23 mouse cellular contexts compared by ENCODE assay signal in the genomic region with DNA sequence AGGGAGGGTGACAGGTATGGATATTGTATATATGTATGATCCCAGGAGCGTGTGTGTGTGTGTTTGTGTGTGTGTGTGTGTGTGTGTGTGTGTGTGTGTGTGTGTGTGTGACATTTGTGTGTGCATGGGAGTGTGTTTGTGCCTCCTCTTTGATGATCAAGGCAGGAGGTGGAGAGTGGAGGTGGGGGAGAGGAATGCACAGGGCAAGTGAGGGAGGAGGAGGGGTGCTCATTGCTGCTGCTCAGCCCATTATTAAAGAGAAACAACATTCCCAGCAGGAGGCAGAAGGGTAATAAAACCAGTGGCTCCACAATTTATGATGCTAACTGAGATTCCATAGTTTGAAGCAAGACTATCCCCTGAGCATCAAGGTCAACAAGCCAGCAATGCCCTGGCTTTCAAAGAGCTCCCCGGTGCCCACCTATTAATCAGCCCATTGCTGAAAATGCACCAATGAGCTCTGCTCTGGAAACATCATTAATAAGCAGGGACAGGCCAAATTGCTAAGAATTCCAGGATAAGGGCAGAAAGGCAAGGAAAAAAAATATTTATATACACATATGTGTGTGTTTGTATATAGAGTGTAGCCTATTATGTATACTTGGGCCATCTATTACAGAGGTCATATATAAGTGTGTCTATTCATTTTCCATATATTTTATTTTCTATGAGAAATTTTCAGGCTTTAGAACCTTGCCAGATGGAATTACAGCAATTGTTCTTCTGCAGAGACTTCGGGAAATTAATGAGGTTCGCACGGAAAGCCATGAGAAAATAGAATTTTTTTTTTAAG.
A peak's percentile ranks its signal among the peaks of the same experiment; 100 is the strongest.
DNase-seq lines count a peak whose midpoint lies in the region; ATAC-seq and TF ChIP-seq lines count a peak whose summit lies in the region.
"Had no signal": no experiment of that assay in that cellular context is flagged by ENCODE, and none has a peak within 500 bp of the region (broad histone marks: within the 10 kb centered on the region; RNA-seq: fewer than 3 reads in every experiment).

No protein-coding gene starts in this region.

- TF ChIP-seq POLR2A in brain, embryonic 14.5 days (IDR thresholded peaks at IDR 0.05; ENCODE audit: borderline replicate concordance, extremely low read depth, insufficient read depth, insufficient read length, poor library complexity, severe bottlenecking) = no peak
- no peak for TF ChIP-seq POLR2A in limb, embryonic 14.5 days (IDR thresholded peaks at IDR 0.05; ENCODE audit: borderline replicate concordance, extremely low read depth, insufficient read depth, insufficient read length)

- no peak overlapping the region for H3K9ac ChIP-seq in kidney, embryonic 15.5 days
- H3K9ac ChIP-seq in limb, embryonic 14.5 days (ENCODE audit: low read depth, low read length, severe bottlenecking) = no peak overlapping the region
- H3K9ac ChIP-seq: forebrain, embryonic 13.5 days; heart, embryonic 15.5 days; neural tube, embryonic 12.5 days had no signal

- no peaks in the 10 kb centered on the region for H3K27me3 ChIP-seq in kidney, embryonic 15.5 days
- H3K27me3 ChIP-seq in limb, embryonic 14.5 days (ENCODE audit: control insufficient read depth, insufficient read depth, low read length) = no peaks in the 10 kb centered on the region
- H3K27me3 ChIP-seq: forebrain, embryonic 13.5 days; heart, embryonic 15.5 days; neural tube, embryonic 12.5 days had no signal

- H3K36me3 ChIP-seq in kidney, embryonic 15.5 days = no peaks in the 10 kb centered on the region
- H3K36me3 ChIP-seq in limb, embryonic 14.5 days (ENCODE audit: control insufficient read depth, insufficient read depth, low read length) = no peaks in the 10 kb centered on the region
- H3K36me3 ChIP-seq: heart, embryonic 15.5 days; neural tube, embryonic 12.5 days had no signal

- peaks cover 11% of the 10 kb centered on the region for H3K4me1 ChIP-seq in kidney, embryonic 15.5 days
- peaks cover 11% of the 10 kb centered on the region for H3K4me1 ChIP-seq in limb, embryonic 14.5 days (ENCODE audit: control insufficient read depth, insufficient read depth, low read length)
- H3K4me1 ChIP-seq: heart, embryonic 15.5 days had no signal

- peak overlapping the region; percentile 37; the same call in 1 of the 2 replicates for H3K27ac ChIP-seq in kidney, embryonic 15.5 days
- no peak overlapping the region for H3K27ac ChIP-seq in limb, embryonic 14.5 days (replicated peaks; ENCODE audit: low read depth, low read length)
- H3K27ac ChIP-seq: forebrain, embryonic 13.5 days; heart, embryonic 15.5 days; hindbrain, postnatal 0 days; neural tube, embryonic 12.5 days had no signal

- ATAC-seq in kidney, embryonic 15.5 days (replicated peaks; ENCODE audit: low FRiP score) = peak; percentile 76
- no peak; the same call in 1 of the 2 replicates for ATAC-seq in limb, embryonic 14.5 days (ENCODE audit: low FRiP score, low read depth)
- ATAC-seq: activated CD4-positive, CD25-positive, alpha-beta regulatory T cell, adult 4 months; CD4-positive, CD25-positive, alpha-beta regulatory T cell, adult 4 months; forebrain, embryonic 13.5 days; hindbrain, postnatal 0 days had no signal

- 22% methylated on average over 5 of the region's 5 CpGs for WGBS in kidney, embryonic 15.5 days
- WGBS in limb, embryonic 14.5 days = 29% methylated on average over 5 of the region's 5 CpGs

- H3K4me2 ChIP-seq in kidney, embryonic 15.5 days = no peak overlapping the region
- H3K4me2 ChIP-seq in limb, embryonic 14.5 days (replicated peaks; ENCODE audit: low read depth, low read length, severe bottlenecking) = no peak overlapping the region
- H3K4me2 ChIP-seq: forebrain, embryonic 13.5 days; heart, embryonic 15.5 days; neural tube, embryonic 12.5 days had no signal

- H3K4me3 ChIP-seq in kidney, embryonic 15.5 days (replicated peaks) = no peak overlapping the region
- H3K4me3 ChIP-seq in limb, embryonic 14.5 days (replicated peaks; ENCODE audit: low read length) = no peak overlapping the region
- H3K4me3 ChIP-seq: forebrain, embryonic 13.5 days; heart, embryonic 15.5 days; neural tube, embryonic 12.5 days had no signal

- no peak for TF ChIP-seq CTCF in brain, embryonic 14.5 days (IDR thresholded peaks at IDR 0.05; ENCODE audit: borderline replicate concordance, extremely low read depth, insufficient read depth, insufficient read length)

- peak; percentile 18 for DNase-seq in adrenal gland, adult 2 months
- DNase-seq in adrenal gland, adult 18-20 months (ENCODE audit: low spot score in 2 of 2) = no peak
- no peak for DNase-seq in kidney, postnatal 14 days
- DNase-seq in brain, embryonic 14.5 days (ENCODE audit: low read depth) = peak; percentile 8
- peak; percentile 8 for DNase-seq in limb, embryonic 14.5 days (ENCODE audit: low spot score)
- DNase-seq in cerebellum, adult 9-11 months = no peak
- no peak for DNase-seq in layer of hippocampus, postnatal 25 days (ENCODE audit: extremely low spot score in 1 of 2, low spot score in 1 of 2)
- DNase-seq: cerebellum, adult 9-10 months; gastrocnemius, postnatal 14 days; heart, adult 18-20 months; heart, postnatal 4 days; kidney, adult 9 months; layer of hippocampus, postnatal 36 days; lung, adult 18-20 months; lung, postnatal 14 days; thymus, postnatal 25 days had no signal

- no peaks in the 10 kb centered on the region for H3K9me3 ChIP-seq in kidney, embryonic 15.5 days (replicated peaks)
- H3K9me3 ChIP-seq in limb, embryonic 14.5 days (ENCODE audit: control insufficient read depth, low read length) = no peaks in the 10 kb centered on the region
- H3K9me3 ChIP-seq: forebrain, embryonic 13.5 days; heart, embryonic 15.5 days; neural tube, embryonic 12.5 days had no signal

Comparison
In these comparisons a context has a peak if more than half of its experiments do, and no peak if none do; other contexts are left out.
1. DNase-seq: peak in adrenal gland, adult 2 months (single experiment), brain, embryonic 14.5 days (single experiment) and limb, embryonic 14.5 days (single experiment); none in adrenal gland, adult 18-20 months (0 of 2), kidney, postnatal 14 days (single experiment), cerebellum, adult 9-11 months (single experiment) and layer of hippocampus, postnatal 25 days (0 of 2).